Mouse (Mus musculus): ENCODE measurements around the gene Snap91.

DNA sequence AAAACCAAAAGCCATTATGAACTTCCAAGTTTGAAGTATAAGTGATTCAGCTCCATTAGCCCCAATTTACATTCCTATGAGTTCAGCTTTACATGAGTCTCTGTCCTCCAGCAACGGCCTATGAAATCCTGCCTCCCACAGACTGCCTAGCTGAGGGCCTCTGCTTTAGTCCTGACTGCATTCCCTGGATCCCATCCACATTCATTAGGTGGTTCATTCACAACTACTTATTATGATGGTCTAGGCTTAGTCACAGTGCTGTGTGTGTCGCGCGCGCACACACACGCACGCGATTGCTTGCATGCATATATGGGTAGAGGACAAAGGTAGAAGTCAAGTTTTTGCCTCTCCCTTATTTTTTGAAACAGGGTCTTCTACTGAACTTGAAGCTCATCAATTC lies 141.7 kb downstream of the Snap91 start:
- TF ChIP-seq CTCF (IDR thresholded peaks at IDR 0.05; ENCODE audit: extremely low read depth, insufficient read depth, insufficient read length, insufficient replicate concordance) (no peak), POLR2A (IDR thresholded peaks at IDR 0.05; ENCODE audit: low read depth, low read length) (no peak)

All from spleen, adult 2 months (tissue).